Comparison of ENCODE assay signal across 15 mouse cellular contexts in genomic region chr2:51038685-51039084, GRCm38 (mm10).
DNase-seq lines count a peak whose midpoint lies in the region; ATAC-seq and TF ChIP-seq lines count a peak whose summit lies in the region.
"Had no signal": no experiment of that assay in that cellular context is flagged by ENCODE, and none has a peak within 500 bp of the region (broad histone marks: within the 10 kb centered on the region; RNA-seq: fewer than 3 reads in every experiment).

No protein-coding gene starts in this region.

- H3K4me2 ChIP-seq in heart, embryonic 13.5 days, result peak overlapping the region; percentile 49
- no peak overlapping the region for H3K4me2 ChIP-seq in midbrain, postnatal 0 days (ENCODE audit: low read depth, low read length, poor library complexity, severe bottlenecking)
- no peak overlapping the region for H3K4me2 ChIP-seq in midbrain, embryonic 16.5 days (ENCODE audit: low read length)
- H3K4me2 ChIP-seq in hindbrain, postnatal 0 days (ENCODE audit: low read depth, low read length), result no peak overlapping the region

- H3K9ac ChIP-seq in heart, embryonic 13.5 days, result no peak overlapping the region
- H3K9ac ChIP-seq in midbrain, postnatal 0 days (replicated peaks; ENCODE audit: low read length, poor library complexity, severe bottlenecking), result no peak overlapping the region
- H3K9ac ChIP-seq in midbrain, embryonic 16.5 days (ENCODE audit: low read depth, low read length), result no peak overlapping the region
- no peak overlapping the region for H3K9ac ChIP-seq in hindbrain, postnatal 0 days (replicated peaks; ENCODE audit: low read length)
- H3K9ac ChIP-seq: heart, embryonic 15.5 days had no signal

- H3K27ac ChIP-seq in heart, embryonic 13.5 days (replicated peaks), result no peak overlapping the region
- no peak overlapping the region for H3K27ac ChIP-seq in midbrain, postnatal 0 days (ENCODE audit: low read depth, low read length)
- no peak overlapping the region for H3K27ac ChIP-seq in midbrain, embryonic 16.5 days (ENCODE audit: low read length)
- H3K27ac ChIP-seq in hindbrain, postnatal 0 days, result no peak overlapping the region
- H3K27ac ChIP-seq: heart, embryonic 15.5 days had no signal

- no peaks in the 10 kb centered on the region for H3K36me3 ChIP-seq in heart, embryonic 13.5 days
- no peaks in the 10 kb centered on the region for H3K36me3 ChIP-seq in midbrain, postnatal 0 days (ENCODE audit: insufficient read depth, low read length)
- H3K36me3 ChIP-seq in midbrain, embryonic 16.5 days (ENCODE audit: control insufficient read depth, insufficient read depth, low read length), result no peaks in the 10 kb centered on the region
- no peaks in the 10 kb centered on the region for H3K36me3 ChIP-seq in hindbrain, postnatal 0 days (ENCODE audit: insufficient read depth, low read length)
- H3K36me3 ChIP-seq: heart, embryonic 15.5 days had no signal

- no peaks in the 10 kb centered on the region for H3K9me3 ChIP-seq in heart, embryonic 13.5 days
- H3K9me3 ChIP-seq in midbrain, postnatal 0 days (ENCODE audit: low read length), result no peaks in the 10 kb centered on the region
- H3K9me3 ChIP-seq in midbrain, embryonic 16.5 days (replicated peaks; ENCODE audit: control insufficient read depth, low read length, poor library complexity, severe bottlenecking), result no peaks in the 10 kb centered on the region
- no peaks in the 10 kb centered on the region for H3K9me3 ChIP-seq in hindbrain, postnatal 0 days (ENCODE audit: low read length)
- H3K9me3 ChIP-seq: heart, embryonic 15.5 days had no signal

- DNase-seq in heart, postnatal 10 days, result no peak
- peak; percentile 43 for DNase-seq in midbrain, postnatal 0 days (ENCODE audit: low spot score)
- peak; percentile 50 for DNase-seq in hindbrain, postnatal 0 days (ENCODE audit: low spot score)
- DNase-seq in adrenal gland, postnatal 4 days (ENCODE audit: low spot score in 2 of 2), result no peak
- no peak for DNase-seq in layer of hippocampus, postnatal 36 days
- no peak for DNase-seq in gastrocnemius, postnatal 25 days
- DNase-seq: cerebellum, adult 9-10 months; gastrocnemius, postnatal 10 days; kidney, adult 11 months; lung, adult 18-20 months; thymus, adult 2 months had no signal

- no peak for ATAC-seq in heart, embryonic 13.5 days (ENCODE audit: extremely low read depth, insufficient number of reproducible peaks, low FRiP score, low TSS enrichment)
- no peak for ATAC-seq in midbrain, postnatal 0 days (ENCODE audit: low FRiP score)
- ATAC-seq in midbrain, embryonic 16.5 days, result no peak
- no peak for ATAC-seq in hindbrain, postnatal 0 days
- ATAC-seq: activated CD4-positive, CD25-positive, alpha-beta regulatory T cell, adult 4 months had no signal

- WGBS in heart, embryonic 13.5 days, result 55% methylated on average over 6 of the region's 6 CpGs
- WGBS in midbrain, postnatal 0 days, result 44% methylated on average over 6 of the region's 6 CpGs
- WGBS in midbrain, embryonic 16.5 days, result 46% methylated on average over 6 of the region's 6 CpGs
- 33% methylated on average over 6 of the region's 6 CpGs for WGBS in hindbrain, postnatal 0 days

- intact Hi-C loops in heart, postnatal 10 days (cut with DNase I), result no loop called here

- H3K4me3 ChIP-seq in heart, embryonic 13.5 days, result no peak overlapping the region
- no peak overlapping the region for H3K4me3 ChIP-seq in midbrain, postnatal 0 days (ENCODE audit: low read depth, low read length)
- no peak overlapping the region for H3K4me3 ChIP-seq in midbrain, embryonic 16.5 days (ENCODE audit: low read depth, low read length)
- H3K4me3 ChIP-seq in hindbrain, postnatal 0 days (ENCODE audit: low read length), result no peak overlapping the region

- peaks cover 12% of the 10 kb centered on the region for H3K4me1 ChIP-seq in heart, embryonic 13.5 days
- no peaks in the 10 kb centered on the region for H3K4me1 ChIP-seq in midbrain, postnatal 0 days (ENCODE audit: insufficient read depth, low read length)
- H3K4me1 ChIP-seq in midbrain, embryonic 16.5 days (ENCODE audit: control insufficient read depth, insufficient read depth, low read length), result peaks cover 4% of the 10 kb centered on the region; the same call in 1 of the 2 replicates
- H3K4me1 ChIP-seq in hindbrain, postnatal 0 days (ENCODE audit: insufficient read depth, low read length), result no peaks in the 10 kb centered on the region

- H3K27me3 ChIP-seq in heart, embryonic 13.5 days (replicated peaks), result no peaks in the 10 kb centered on the region
- no peaks in the 10 kb centered on the region for H3K27me3 ChIP-seq in midbrain, postnatal 0 days (ENCODE audit: insufficient read depth, low read length)
- H3K27me3 ChIP-seq in midbrain, embryonic 16.5 days (ENCODE audit: control insufficient read depth, insufficient read depth, low read depth, low read length), result no peaks in the 10 kb centered on the region
- H3K27me3 ChIP-seq in hindbrain, postnatal 0 days (ENCODE audit: insufficient read depth, low read length), result no peaks in the 10 kb centered on the region
- H3K27me3 ChIP-seq: heart, embryonic 15.5 days had no signal

- no peak for TF ChIP-seq CTCF in midbrain, postnatal 0 days (IDR thresholded peaks at IDR 0.05)
- no peak for TF ChIP-seq CTCF in hindbrain, postnatal 0 days (IDR thresholded peaks at IDR 0.05; ENCODE audit: low read depth)

Comparison
In these comparisons a context has a peak if more than half of its experiments do, and no peak if none do; other contexts are left out.
1. DNase-seq: peak in midbrain, postnatal 0 days (single experiment) and hindbrain, postnatal 0 days (single experiment); none in heart, postnatal 10 days (0 of 2), adrenal gland, postnatal 4 days (0 of 2), layer of hippocampus, postnatal 36 days (0 of 2) and gastrocnemius, postnatal 25 days (single experiment).